Mouse (Mus musculus): Measurements from ENCODE around the gene Tdrd3.

Gene Tdrd3

GRCm38 (mm10) chr14:87451645-87452443, 35.4 kb downstream of the Tdrd3 start:
- peak; percentile 32 to 33 for DNase-seq (ENCODE audit: low spot score in 2 of 2)

DNA sequence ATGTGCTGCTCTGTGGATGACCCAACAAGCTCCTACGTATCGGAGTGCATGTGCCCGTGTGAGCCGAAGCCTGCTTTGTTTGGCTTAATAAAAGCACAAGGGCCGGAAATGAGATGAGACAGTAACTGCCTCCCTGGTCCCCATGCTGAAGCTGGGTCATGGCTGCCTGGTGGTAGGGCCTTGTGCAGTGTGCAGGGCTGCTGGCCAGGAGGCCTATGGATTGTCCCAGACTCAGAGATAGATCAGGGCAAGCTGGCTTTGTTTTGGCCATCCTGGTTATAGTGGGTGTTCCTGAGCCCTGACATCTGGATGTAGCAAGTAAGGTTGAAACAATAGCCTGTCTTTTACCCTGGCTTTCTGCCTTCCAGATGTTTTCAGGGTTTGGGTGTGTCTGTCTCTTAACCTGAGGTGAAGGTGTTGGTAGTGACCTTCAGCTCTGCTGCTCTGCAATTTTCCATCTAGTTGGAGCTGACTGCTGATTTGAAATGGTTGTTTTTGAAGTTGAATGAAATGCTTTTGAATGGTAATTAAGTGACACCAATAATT, 39.3 kb downstream of the Tdrd3 start:
- DNase-seq (ENCODE audit: low spot score in 2 of 2) = no peak

DNA sequence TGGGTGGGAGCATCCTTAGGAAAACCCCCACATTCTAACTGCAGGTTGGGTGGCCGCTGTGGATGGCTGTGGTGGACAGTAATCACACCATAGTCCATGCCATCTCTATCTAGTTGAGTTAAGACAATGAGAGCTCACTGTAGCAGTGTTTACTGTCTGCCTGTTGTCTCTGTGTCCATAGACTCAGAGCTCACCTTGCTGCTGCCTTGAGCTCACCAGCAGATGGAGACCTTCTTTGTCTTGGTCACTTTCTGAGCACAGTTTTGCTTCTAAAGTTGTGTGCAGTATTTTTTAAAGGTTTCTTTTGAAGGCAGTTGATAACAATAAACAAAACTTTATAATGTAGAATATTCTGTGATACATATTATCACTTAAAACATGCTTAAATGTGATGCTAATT, 43.3 kb downstream of the Tdrd3 start:
- DNase-seq (ENCODE audit: low spot score in 2 of 2) = no peak

DNA sequence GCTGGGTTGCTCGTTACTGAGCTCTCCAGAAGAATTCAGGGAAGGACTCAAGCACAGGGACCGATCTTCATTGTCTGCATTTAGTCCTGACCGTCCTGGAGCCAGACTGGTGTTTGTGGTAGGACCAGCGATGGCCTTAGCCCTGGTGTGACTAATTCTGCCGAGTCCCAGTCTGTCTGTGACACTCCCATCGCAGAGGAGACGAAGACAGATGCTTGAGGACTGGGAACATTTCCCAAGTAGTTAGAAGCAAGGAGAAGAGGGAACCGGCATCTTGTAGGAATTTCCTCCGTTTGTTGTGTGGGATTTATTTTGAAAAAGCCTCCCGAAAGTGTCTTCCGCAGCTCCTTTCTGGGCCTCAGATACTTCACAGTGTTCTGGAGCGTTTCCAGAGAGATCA, 45.1 kb downstream of the Tdrd3 start:
- no peak for DNase-seq (ENCODE audit: low spot score in 2 of 2)

DNA sequence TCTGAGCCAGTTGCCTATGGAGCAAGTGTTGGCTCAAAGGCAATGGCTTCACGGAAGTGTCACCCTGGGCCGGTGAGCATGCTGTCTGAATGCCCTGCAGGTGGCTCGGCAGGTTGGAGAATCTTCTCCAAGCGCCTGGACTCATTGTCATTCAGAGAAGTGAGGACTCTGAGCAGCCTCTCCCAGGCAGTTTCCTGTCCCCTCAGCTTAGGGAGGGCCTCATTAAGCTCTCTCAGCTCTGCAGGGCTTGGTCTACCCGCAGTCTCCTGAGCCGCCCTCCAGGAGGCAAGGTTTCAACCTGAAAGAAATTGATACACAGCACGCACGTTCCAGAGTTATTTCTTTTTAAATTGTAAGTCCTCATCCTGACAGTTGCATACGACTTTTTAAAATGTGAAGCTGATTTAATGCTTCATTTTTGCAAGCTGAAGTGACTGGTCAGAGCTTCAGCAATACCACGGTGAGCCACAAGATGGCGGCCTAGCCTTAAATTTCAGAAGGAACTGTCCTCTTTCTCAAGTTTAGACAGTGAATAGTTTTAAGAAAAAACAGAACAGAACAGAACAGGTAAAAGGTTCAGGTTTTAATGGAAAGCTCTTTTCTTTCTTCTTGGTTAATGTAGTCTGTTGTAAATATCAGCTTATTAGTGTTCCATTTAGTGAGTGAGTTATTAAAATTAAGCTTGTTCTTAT, 47.7 kb downstream of the Tdrd3 start:
- peak; percentile 64 to 69 for DNase-seq (ENCODE audit: low spot score in 2 of 2)

- no peak for DNase-seq (ENCODE audit: low spot score in 2 of 2)
Measured at GRCm38 (mm10) chr14:87464655-87465054, 48.2 kb downstream of the Tdrd3 start.

- DNase-seq (ENCODE audit: low spot score in 2 of 2) = no peak
Measured at GRCm38 (mm10) chr14:87467586-87467985, 51.1 kb downstream of the Tdrd3 start.

DNA sequence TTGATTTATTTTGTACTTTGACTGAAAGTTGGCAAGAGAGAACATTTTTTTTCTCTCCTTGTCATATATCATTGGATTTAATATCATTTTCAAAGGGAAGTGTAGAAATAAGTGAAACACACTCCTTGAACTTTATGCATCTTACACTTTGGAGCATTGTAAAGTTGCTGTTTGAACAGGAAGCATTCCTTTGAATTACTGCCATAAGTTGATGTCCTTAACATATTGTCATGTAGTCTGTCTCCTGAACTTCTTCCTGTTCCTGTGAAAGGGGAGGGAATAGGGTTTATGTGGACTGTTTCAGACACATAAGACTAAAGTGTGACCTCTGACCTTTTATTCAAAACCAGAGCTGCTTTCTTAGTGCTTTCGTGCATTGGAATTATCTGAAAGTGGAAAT, 55.1 kb downstream of the Tdrd3 start:
- no peak for DNase-seq (ENCODE audit: low spot score in 2 of 2)

GRCm38 (mm10) chr14:87472782-87473181, 56.3 kb downstream of the Tdrd3 start:
- DNase-seq (ENCODE audit: low spot score in 2 of 2) = no peak

DNA sequence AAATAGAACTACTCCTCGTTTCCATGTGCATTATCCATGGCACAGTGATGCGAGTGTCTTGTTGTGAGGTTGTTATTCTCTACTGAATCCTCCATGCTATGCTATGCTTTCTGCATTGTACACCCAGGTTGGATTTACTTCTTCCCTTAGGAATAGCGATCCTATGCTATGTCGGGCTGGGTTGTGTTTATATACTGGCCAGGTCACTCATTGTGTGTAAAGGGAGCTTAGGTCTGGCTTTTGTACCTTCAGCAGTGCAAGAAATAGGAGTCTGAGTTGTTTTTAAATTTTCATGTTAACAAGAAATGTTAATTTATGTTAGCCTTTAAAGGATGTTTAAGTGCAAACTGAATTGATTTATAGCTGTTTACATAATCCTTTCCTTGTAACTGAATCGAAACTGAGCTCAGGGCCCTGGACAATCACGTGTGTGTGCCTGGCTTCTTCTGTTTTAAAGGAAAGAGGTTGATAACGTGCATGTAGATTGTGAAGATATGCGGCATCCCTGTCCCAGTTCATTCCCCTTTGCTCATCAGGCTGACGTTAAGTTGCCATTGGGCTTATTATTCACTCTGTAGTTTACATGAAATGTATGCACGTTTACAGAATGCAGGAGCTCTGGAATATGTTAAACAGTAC, 59.4 kb downstream of the Tdrd3 start:
- DNase-seq (ENCODE audit: low spot score in 2 of 2) = no peak

DNA sequence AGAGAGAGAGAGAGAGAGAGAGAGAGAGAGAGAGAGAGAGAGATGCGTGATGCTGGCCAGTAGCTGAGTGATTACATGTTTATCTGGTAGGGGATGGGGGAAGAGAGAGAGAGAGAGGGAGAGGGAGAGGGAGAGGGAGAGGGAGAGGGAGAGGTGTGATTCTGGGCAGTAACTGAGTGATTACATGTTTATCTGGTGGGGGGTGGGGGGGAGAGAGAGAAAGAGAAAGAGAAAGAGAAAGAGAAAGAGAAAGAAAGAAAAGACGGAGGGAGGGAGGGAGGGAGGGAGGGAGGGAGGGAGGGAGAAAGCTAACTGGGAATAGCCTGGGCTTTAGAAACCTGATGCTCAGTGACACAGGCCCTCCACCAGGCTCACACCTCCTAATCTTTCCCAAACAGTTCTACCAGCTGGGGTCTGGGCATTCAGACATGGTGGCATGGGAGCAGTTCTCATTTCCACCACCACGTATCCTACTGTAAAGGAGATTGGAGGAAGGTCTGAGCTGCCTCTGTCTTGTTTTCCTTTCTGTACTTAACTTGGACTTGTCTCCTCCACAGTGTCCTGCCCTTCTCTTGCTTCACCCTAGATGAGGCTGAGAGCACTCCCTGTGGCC, 62.0 kb downstream of the Tdrd3 start:
- no peak for DNase-seq (ENCODE audit: low spot score in 2 of 2)

DNA sequence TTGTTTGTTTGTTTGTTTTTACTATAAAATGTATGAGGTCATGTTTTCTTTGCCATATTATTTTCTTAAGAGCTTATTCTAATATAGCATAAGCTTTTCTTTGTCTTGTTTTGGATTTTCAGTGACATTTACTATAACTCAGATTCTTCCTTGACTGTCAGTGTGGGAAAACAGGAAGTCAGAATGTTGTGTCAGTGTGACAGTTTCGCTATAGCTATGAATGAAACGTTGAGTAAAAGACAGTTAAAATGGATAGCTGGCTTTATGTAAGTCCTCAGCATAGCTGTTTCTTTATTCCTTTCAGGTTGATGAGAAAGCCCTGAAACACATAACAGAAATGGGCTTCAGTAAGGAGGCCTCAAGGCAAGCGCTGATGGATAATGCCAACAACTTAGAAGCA, 69.4 kb downstream of the Tdrd3 start:
- DNase-seq (ENCODE audit: low spot score in 2 of 2) = no peak

- no peak for DNase-seq (ENCODE audit: low spot score in 2 of 2)
Measured at GRCm38 (mm10) chr14:87497955-87498594, 81.6 kb downstream of the Tdrd3 start.

- DNase-seq (ENCODE audit: low spot score in 2 of 2) = no peak
Measured at GRCm38 (mm10) chr14:87505924-87506323, 89.5 kb downstream of the Tdrd3 start.

GRCm38 (mm10) chr14:87515281-87515680, 98.8 kb downstream of the Tdrd3 start:
- DNase-seq (ENCODE audit: low spot score in 2 of 2) = no peak

GRCm38 (mm10) chr14:87517381-87517780, 100.9 kb downstream of the Tdrd3 start:
- DNase-seq (ENCODE audit: low spot score in 2 of 2) = no peak

DNA sequence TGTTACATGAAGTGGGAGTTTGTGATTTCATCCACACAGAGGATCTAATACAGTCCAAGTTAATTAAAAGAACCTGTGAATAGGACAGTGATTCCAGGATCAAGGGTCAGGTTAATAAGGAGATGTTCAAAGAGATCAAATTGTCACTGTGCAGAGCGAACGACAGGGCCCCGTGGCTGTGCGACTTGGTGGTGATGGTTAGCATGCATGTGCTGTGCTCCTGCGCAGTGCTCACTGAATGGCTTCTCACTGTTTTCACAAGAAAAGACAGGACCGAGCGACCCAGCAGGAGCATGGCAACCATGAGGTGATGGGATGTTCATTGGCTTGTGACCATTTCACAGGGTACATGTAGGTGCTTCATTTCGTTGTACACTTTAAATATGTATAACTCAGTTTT, 115.4 kb downstream of the Tdrd3 start:
- DNase-seq (ENCODE audit: low spot score in 2 of 2) = no peak

DNA sequence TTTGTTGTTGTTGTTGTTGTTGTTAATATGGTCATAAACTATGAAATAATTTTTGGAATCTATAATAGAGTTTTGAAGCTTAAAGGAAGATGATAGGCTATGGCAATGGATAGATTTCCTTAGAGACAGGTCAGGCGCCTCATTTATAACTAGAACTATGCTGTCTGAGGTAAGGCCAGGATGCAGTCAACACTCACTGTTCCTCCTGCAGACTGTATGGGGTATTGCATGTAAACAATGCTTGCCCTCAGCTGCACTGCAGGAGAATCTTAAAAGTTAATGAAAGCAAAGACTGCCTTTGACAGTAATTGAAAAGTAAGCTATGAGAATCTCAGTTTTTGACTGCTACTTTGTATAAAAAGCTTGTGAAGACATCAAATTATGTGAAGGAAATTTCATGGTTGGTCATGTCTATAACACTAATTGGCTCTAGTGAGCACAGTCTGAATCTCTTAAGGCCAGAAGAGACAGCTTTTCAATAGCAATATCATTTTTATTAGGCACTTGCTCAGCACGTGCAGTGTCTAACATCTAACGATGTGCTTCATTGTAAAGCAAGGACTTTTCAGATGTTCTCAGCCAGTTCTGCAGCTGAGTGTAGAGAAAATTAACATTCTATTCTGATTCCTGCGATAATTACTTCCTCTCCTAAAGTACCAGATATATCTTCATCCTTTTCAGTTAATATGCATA, 120.8 kb downstream of the Tdrd3 start:
- no peak for DNase-seq (ENCODE audit: low spot score in 2 of 2)

DNA sequence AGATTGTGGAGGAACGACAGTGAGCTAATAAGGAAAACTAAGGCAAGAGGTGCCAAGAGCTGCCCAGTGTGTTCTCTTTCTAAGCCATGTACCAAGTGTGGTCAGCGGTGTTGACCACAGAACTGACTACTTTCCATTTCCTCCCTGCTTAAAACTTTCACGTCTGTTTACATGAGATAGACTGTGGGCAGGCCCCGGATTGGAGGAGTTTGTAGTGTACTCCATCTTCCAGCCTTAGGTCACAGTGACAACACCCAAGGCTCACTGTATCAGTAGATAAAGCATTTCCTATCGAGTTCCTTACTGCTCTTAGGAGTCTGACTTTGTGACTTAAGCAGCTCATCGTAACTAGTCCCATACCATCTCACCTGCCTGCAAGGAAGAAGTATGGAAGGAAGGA, 133.5 kb downstream of the Tdrd3 start:
- no peak for DNase-seq (ENCODE audit: low spot score in 2 of 2)

DNA sequence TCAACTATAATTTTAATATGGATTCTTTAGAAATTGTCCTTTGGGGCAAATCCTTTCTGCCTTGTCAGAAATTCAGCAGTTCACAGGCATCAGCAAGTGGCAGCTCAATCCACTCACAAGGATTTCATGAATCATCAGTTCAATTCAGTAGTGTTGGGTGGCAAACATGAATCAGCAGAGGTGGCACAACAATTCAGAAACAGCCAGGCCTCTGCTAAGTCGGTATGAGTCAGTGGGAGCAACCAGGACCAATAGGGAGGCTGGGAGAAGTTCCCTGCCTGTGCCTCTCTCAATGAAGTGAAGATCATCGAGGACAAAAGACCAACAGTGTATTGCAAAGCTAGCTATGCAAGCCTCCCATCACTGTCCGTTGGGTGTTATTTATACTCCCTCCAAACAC, 135.8 kb downstream of the Tdrd3 start:
- DNase-seq (ENCODE audit: low spot score in 2 of 2) = no peak

- no peak for DNase-seq (ENCODE audit: low spot score in 2 of 2)
Measured at GRCm38 (mm10) chr14:87563841-87564240, 147.4 kb downstream of the Tdrd3 start.
